Mouse (Mus musculus): ENCODE measurements at regions not wholly inside any gene's neighbourhood (a gene's known extent, or its start where the extent isn't known, plus 50 kb on each side); places are given as distances from the start of the nearest gene placed in this dataset.

GRCm38 (mm10) chr16:29934649-29935048 is 129.5 kb upstream of the Hes1 start:
- TF ChIP-seq CTCF (IDR thresholded peaks at IDR 0.05; ENCODE audit: low read depth), result no peak
- TF ChIP-seq EP300 (IDR thresholded peaks at IDR 0.05; ENCODE audit: low read depth), result no peak
